ENCODE assay signal across 9 mouse cellular contexts in genomic region chr7:35121150-35121549, GRCm38 (mm10). TPM values are rescaled to one million over a fixed set of nuclear protein-coding genes. Genes with fewer than 3 reads are reported as not detected.
DNase-seq lines count a peak whose midpoint lies in the region; ATAC-seq and TF ChIP-seq lines count a peak whose summit lies in the region.
"Had no signal": no experiment of that assay in that cellular context is flagged by ENCODE, and none has a peak within 500 bp of the region (broad histone marks: within the 10 kb centered on the region; RNA-seq: fewer than 3 reads in every experiment).

No protein-coding gene starts in this region.

- H3K4me1 ChIP-seq in forebrain, embryonic 10.5 days = peaks cover 40% of the 10 kb centered on the region
- H3K4me1 ChIP-seq in forebrain, postnatal 0 days (ENCODE audit: insufficient read depth) = peaks cover 7% of the 10 kb centered on the region; the same call in 1 of the 2 replicates
- H3K4me1 ChIP-seq in lung, postnatal 0 days (ENCODE audit: insufficient read depth, low read depth, low read length) = no peaks in the 10 kb centered on the region
- H3K4me1 ChIP-seq in intestine, embryonic 15.5 days (replicated peaks) = peaks cover 28% of the 10 kb centered on the region
- H3K4me1 ChIP-seq in neural tube, embryonic 13.5 days (replicated peaks) = peaks cover 46% of the 10 kb centered on the region

- no peaks in the 10 kb centered on the region for H3K36me3 ChIP-seq in forebrain, embryonic 10.5 days (replicated peaks)
- H3K36me3 ChIP-seq in forebrain, postnatal 0 days (ENCODE audit: insufficient read depth) = no peaks in the 10 kb centered on the region
- H3K36me3 ChIP-seq in lung, postnatal 0 days (ENCODE audit: insufficient read depth, low read length) = no peaks in the 10 kb centered on the region
- H3K36me3 ChIP-seq in intestine, embryonic 15.5 days = no peaks in the 10 kb centered on the region
- H3K36me3 ChIP-seq in neural tube, embryonic 13.5 days = no peaks in the 10 kb centered on the region

- H3K27ac ChIP-seq in forebrain, embryonic 10.5 days = no peak overlapping the region
- no peak overlapping the region for H3K27ac ChIP-seq in forebrain, postnatal 0 days (ENCODE audit: low read depth, low read length)
- H3K27ac ChIP-seq in lung, postnatal 0 days (ENCODE audit: low read length) = peak overlapping the region; percentile 85; the same call in 1 of the 2 replicates
- H3K27ac ChIP-seq in intestine, embryonic 15.5 days = no peak overlapping the region
- no peak overlapping the region for H3K27ac ChIP-seq in neural tube, embryonic 13.5 days (replicated peaks)

- H3K27me3 ChIP-seq in forebrain, embryonic 10.5 days (ENCODE audit: poor library complexity, severe bottlenecking) = peaks cover 91% of the 10 kb centered on the region
- peaks cover 47% of the 10 kb centered on the region for H3K27me3 ChIP-seq in forebrain, postnatal 0 days (ENCODE audit: insufficient read depth, low read length)
- H3K27me3 ChIP-seq in lung, postnatal 0 days (replicated peaks; ENCODE audit: insufficient read depth, low read length) = no peaks in the 10 kb centered on the region
- peaks cover 26% of the 10 kb centered on the region for H3K27me3 ChIP-seq in intestine, embryonic 15.5 days (replicated peaks)
- peaks cover 80% of the 10 kb centered on the region for H3K27me3 ChIP-seq in neural tube, embryonic 13.5 days

- H3K9ac ChIP-seq in forebrain, postnatal 0 days = no peak overlapping the region
- peak overlapping the region; percentile 77 for H3K9ac ChIP-seq in lung, postnatal 0 days (replicated peaks; ENCODE audit: low read depth)
- peak overlapping the region; percentile 69 for H3K9ac ChIP-seq in intestine, embryonic 15.5 days
- H3K9ac ChIP-seq in neural tube, embryonic 13.5 days = no peak overlapping the region

- peak overlapping the region; percentile 68 for H3K4me3 ChIP-seq in forebrain, embryonic 10.5 days
- no peak overlapping the region for H3K4me3 ChIP-seq in forebrain, postnatal 0 days (ENCODE audit: low read depth, low read length)
- H3K4me3 ChIP-seq in lung, postnatal 0 days (ENCODE audit: low read depth, low read length) = peak overlapping the region; percentile 75
- H3K4me3 ChIP-seq in intestine, embryonic 15.5 days (replicated peaks) = peak overlapping the region; percentile 66
- H3K4me3 ChIP-seq in neural tube, embryonic 13.5 days = peak overlapping the region; percentile 56; the same call in 1 of the 2 replicates

- 30% methylated on average over 8 of the region's 8 CpGs for WGBS in forebrain, embryonic 10.5 days
- 41% methylated on average over 8 of the region's 8 CpGs for WGBS in forebrain, postnatal 0 days
- 20% methylated on average over 8 of the region's 8 CpGs for WGBS in lung, postnatal 0 days
- WGBS in intestine, embryonic 15.5 days = 25% methylated on average over 8 of the region's 8 CpGs
- WGBS in neural tube, embryonic 13.5 days = 34% methylated on average over 8 of the region's 8 CpGs

- H3K9me3 ChIP-seq in forebrain, embryonic 10.5 days = no peaks in the 10 kb centered on the region
- H3K9me3 ChIP-seq in forebrain, postnatal 0 days (ENCODE audit: low read length) = no peaks in the 10 kb centered on the region
- no peaks in the 10 kb centered on the region for H3K9me3 ChIP-seq in lung, postnatal 0 days (ENCODE audit: low read length)
- H3K9me3 ChIP-seq in intestine, embryonic 15.5 days = no peaks in the 10 kb centered on the region
- H3K9me3 ChIP-seq in neural tube, embryonic 13.5 days = no peaks in the 10 kb centered on the region

- no peak for TF ChIP-seq CTCF in forebrain, postnatal 0 days (IDR thresholded peaks at IDR 0.05; ENCODE audit: low read depth)
- no peak for TF ChIP-seq CTCF in lung, postnatal 0 days (IDR thresholded peaks at IDR 0.05)

- DNase-seq in forebrain, embryonic 10.5 days (ENCODE audit: extremely low spot score, low spot score) = no peak
- no peak for DNase-seq in forebrain, postnatal 0 days
- DNase-seq in lung, postnatal 0 days (ENCODE audit: low spot score) = no peak
- no peak for DNase-seq in lung, postnatal 36 days
- no peak for DNase-seq in ovary, postnatal 36 days (ENCODE audit: low spot score)
- DNase-seq in gastrocnemius, postnatal 4 days (ENCODE audit: low spot score in 2 of 2) = no peak
- DNase-seq: retina, postnatal 1 day had no signal

- TF ChIP-seq EP300 in lung, postnatal 0 days (IDR thresholded peaks at IDR 0.05) = no peak

- H3K4me2 ChIP-seq in forebrain, postnatal 0 days (ENCODE audit: low read depth) = no peak overlapping the region
- peak overlapping the region; percentile 95 for H3K4me2 ChIP-seq in lung, postnatal 0 days (replicated peaks; ENCODE audit: low read depth, low read length)
- H3K4me2 ChIP-seq in intestine, embryonic 15.5 days (replicated peaks) = peak overlapping the region; percentile 95
- peak overlapping the region; percentile 99 for H3K4me2 ChIP-seq in neural tube, embryonic 13.5 days

- no peak for ATAC-seq in forebrain, postnatal 0 days
- ATAC-seq in lung, postnatal 0 days = no peak
- no peak for ATAC-seq in intestine, embryonic 15.5 days
- ATAC-seq in neural tube, embryonic 13.5 days (ENCODE audit: low read depth) = no peak

RNA-seq across cellular contexts. Expression of gene Cebpa, which starts 2.1 kb away (rescaled TPM):
- polyA plus RNA-seq in forebrain, embryonic 10.5 days (2016; fragmentation: Nextera tagmentation; extraction: Ambion mirVana) = 0.23 and 0.40 TPM in 2 replicates
- 3.6 and 5.0 TPM in 2 replicates for total RNA-seq in forebrain, postnatal 0 days (2014; rRNA removed)
- 0.80 and 0.93 TPM in 2 replicates for polyA plus RNA-seq in forebrain, postnatal 0 days (2015; fragmentation: Nextera tagmentation; extraction: Ambion mirVana)
- polyA plus RNA-seq in lung, postnatal 0 days (2015; fragmentation: Nextera tagmentation; extraction: Ambion mirVana) = 28.9 and 29.8 TPM in 2 replicates
- 13.9 and 14.1 TPM in 2 replicates for polyA plus RNA-seq in intestine, embryonic 15.5 days (2015; fragmentation: Nextera tagmentation; extraction: Ambion mirVana)
- polyA plus RNA-seq in neural tube, embryonic 13.5 days (2015; fragmentation: Nextera tagmentation; extraction: Ambion mirVana) = 0.69 and 1.1 TPM in 2 replicates
- total RNA-seq in gastrocnemius, postnatal 4 days (2021) = 10 to 100 TPM; 10.9 to 19.6 TPM

Comparison
In these comparisons a context has a peak if more than half of its experiments do, and no peak if none do; other contexts are left out.
1. H3K9ac ChIP-seq: peak in lung, postnatal 0 days (single experiment) and intestine, embryonic 15.5 days (single experiment); none in forebrain, postnatal 0 days (single experiment) and neural tube, embryonic 13.5 days (single experiment).